Mouse (Mus musculus): Measurements from ENCODE around the gene Depdc1a. TPM values are rescaled to one million over a fixed set of nuclear protein-coding genes. Genes with fewer than 3 reads are reported as not detected.

The Depdc1a gene
- polyA plus RNA-seq, 1 experiment: 3.1 TPM

DNA sequence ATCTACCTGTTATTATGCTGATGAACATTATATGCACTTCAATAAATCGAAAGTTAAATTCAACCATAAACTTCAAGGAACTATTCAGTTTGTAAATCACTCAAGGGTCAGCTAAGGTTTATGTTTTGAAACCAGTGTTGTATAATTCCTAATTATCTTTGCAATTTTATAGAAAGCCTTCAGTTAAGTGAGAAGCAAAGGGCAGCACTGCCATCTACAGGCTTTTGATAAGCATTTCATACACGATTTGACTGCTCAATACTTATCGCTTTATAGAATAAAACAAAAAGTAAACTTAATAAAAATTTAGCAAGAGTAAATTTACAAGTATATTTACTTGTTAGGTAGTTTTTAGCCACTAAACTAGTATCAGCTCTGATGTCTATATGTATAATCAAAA is 53.1 kb downstream of the Depdc1a start:
- Histone ChIP-seq H3K27me3 (ENCODE audit: control insufficient read depth, insufficient read depth, low read length) (no peaks in the 10 kb centered on the region), H3K36me3 (ENCODE audit: control insufficient read depth, insufficient read depth, low read length) (no peaks in the 10 kb centered on the region), H3K27ac (ENCODE audit: control insufficient read depth, insufficient read depth, low read length) (no peak overlapping the region), H3K4me3 (ENCODE audit: control insufficient read depth, insufficient read depth, low read length) (no peak overlapping the region), H3K4me1 (replicated peaks; ENCODE audit: control insufficient read depth, insufficient read depth, low read length) (no peaks in the 10 kb centered on the region)
- WGBS: 78% methylated on average over 3 of the region's 3 CpGs
- TF ChIP-seq POLR2A (IDR thresholded peaks at IDR 0.05; ENCODE audit: control insufficient read depth, extremely low read depth, insufficient read depth, low read length, poor library complexity): no peak
- TF ChIP-seq CTCF (IDR thresholded peaks at IDR 0.05; ENCODE audit: borderline replicate concordance, control insufficient read depth, extremely low read depth, insufficient read depth, low read length, poor library complexity): no peak
- DNase-seq: no peak

DNA sequence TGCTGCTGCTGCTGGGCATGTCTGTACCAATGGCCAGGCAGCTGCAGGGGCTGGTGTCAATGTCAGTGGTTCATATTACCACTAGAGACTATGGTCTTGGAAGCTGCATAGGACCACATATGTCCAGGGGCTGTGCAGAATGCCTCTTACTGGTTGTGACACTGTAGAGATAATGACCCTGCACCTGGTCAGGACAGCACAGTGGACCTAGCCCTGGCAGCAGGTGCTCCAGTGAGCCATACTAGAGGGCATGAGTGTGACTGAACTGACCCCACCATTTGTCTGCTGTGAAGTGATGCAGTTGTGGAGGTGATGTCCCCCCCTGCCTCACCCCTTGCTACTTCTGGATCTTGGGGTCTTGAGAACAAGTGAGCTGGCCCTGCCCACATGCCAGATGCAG is 55.0 kb downstream of the Depdc1a start:
- no peak for TF ChIP-seq CTCF (IDR thresholded peaks at IDR 0.05; ENCODE audit: borderline replicate concordance, control insufficient read depth, extremely low read depth, insufficient read depth, low read length, poor library complexity)
- TF ChIP-seq POLR2A (IDR thresholded peaks at IDR 0.05; ENCODE audit: control insufficient read depth, extremely low read depth, insufficient read depth, low read length, poor library complexity): no peak
- DNase-seq: no peak
- no peaks in the 10 kb centered on the region for H3K27me3 ChIP-seq (ENCODE audit: control insufficient read depth, insufficient read depth, low read length)
- no peaks in the 10 kb centered on the region for H3K36me3 ChIP-seq (ENCODE audit: control insufficient read depth, insufficient read depth, low read length)
- H3K4me1 ChIP-seq (replicated peaks; ENCODE audit: control insufficient read depth, insufficient read depth, low read length): no peaks in the 10 kb centered on the region
- H3K27ac ChIP-seq (ENCODE audit: control insufficient read depth, insufficient read depth, low read length): no peak overlapping the region
- no peak overlapping the region for H3K4me3 ChIP-seq (ENCODE audit: control insufficient read depth, insufficient read depth, low read length)

Other genes with a start within 250 kb of the Depdc1a start
- not detected in 2 replicates for gene Rpe65, start 103.7 kb downstream of the Depdc1a start, polyA plus RNA-seq (2012; rRNA removed)

All from thymus, adult 2 months (tissue).